Mouse (Mus musculus) T-cell, adult 66 days (primary cell): ENCODE measurements around the gene Golga2. TPM values are rescaled to one million over a fixed set of nuclear protein-coding genes. Genes with fewer than 3 reads are reported as not detected.

ENCODE experiments used
- total RNA-seq, 2 experiments: library from RNA; stranded (reverse); gene quantifications; 3 replicates in 1 of 2; 4 replicates in 1 of 2; pipeline ENCODE4 v1.2.4; 2023

The Golga2 gene
- total RNA-seq, result 10 to 100 TPM; 50.2 to 63.1 TPM

DNA sequence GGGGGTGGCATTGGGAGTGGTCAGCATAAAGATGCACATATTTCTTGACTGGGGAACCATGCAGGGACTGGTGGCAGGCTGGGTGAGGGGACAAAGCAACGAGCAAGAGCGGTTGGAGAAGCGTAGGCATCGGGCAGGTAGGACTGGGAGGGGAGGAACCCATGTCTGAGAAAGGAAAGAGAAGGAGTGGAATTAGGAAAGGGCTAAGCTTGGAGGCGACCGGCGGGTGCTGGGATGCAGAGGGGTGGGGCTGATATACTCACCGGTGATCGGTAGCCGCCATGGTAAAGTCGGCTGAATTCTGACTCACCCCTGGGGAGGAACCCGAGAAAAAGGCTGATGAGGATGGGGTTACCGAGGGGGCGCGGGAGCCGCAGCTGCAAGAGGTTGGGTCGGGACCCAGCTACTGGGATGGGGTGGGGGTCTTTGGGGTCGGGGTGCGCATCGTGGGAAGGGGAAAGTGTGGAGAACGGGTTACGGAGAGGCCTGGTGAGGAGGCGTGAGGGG, at the start of gene Golga2:
Golga2 (plus strand) TSS at position 51 of the 507 bp plus-strand sequence.

DNA sequence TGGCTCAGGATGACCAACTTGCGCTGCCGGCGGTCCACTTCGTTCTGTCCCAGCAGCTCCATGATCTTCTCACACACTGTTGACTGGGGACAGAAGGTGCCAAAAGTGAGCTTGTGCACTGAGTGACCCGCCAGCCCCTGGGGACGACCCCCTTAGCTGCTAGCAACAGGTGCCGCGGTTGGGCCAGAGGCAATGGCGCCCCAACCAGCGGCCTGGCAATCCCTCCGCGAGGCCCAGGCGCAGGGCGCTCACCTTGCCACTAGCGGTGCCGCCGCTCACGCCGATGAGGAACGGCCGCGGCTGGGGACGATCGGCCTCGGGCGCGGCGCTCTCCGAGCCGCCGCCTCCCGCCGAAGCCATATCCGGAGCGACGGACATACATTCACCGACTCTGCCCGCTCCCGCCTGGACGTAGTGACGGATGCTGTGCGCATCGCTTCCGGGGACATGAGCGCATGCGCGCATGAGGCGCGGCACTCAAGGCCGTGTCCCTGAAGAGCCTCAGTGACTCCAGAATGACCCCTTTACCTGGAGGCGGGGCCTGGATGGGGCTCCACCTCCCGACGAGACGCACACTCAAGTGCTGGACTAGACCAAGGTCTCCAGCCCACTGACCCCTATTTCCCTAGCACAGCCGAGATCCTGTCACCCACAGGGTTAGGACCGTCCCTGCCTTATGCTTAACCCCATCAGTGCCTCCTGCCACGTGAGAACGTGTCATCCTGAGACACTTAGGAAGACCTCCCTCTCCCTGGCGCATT, 27.3 kb upstream of the Golga2 start, which contains the start of gene Uck1:
Uck1 (minus strand) TSS at position 503 of the 761 bp plus-strand sequence.

DNA sequence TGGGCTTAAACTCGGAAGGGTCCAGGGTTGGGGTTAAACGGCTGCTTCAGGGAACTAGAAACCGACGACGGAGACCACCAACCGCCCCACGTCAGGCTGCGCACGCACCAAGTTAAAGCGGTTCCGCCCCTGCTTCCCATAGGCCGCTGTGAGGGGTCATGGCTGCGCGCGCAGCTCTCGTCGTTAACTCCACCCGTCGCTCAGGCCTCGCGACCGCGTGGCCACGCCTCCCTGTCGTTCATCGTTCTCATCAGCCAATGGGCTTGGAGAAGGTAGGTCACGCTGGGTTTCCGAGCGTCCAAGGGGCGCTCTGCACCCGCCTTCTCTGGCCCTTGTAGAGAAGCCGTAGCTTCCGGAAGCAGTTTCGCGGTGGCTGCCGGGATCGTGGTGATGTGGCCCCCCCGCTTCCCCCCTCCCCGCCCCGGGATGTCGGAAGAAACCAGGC, 761 bp downstream of the Golga2 start, which contains the start of gene Swi5:
Swi5 (minus strand) TSS at position 153 of the 445 bp plus-strand sequence.

DNA sequence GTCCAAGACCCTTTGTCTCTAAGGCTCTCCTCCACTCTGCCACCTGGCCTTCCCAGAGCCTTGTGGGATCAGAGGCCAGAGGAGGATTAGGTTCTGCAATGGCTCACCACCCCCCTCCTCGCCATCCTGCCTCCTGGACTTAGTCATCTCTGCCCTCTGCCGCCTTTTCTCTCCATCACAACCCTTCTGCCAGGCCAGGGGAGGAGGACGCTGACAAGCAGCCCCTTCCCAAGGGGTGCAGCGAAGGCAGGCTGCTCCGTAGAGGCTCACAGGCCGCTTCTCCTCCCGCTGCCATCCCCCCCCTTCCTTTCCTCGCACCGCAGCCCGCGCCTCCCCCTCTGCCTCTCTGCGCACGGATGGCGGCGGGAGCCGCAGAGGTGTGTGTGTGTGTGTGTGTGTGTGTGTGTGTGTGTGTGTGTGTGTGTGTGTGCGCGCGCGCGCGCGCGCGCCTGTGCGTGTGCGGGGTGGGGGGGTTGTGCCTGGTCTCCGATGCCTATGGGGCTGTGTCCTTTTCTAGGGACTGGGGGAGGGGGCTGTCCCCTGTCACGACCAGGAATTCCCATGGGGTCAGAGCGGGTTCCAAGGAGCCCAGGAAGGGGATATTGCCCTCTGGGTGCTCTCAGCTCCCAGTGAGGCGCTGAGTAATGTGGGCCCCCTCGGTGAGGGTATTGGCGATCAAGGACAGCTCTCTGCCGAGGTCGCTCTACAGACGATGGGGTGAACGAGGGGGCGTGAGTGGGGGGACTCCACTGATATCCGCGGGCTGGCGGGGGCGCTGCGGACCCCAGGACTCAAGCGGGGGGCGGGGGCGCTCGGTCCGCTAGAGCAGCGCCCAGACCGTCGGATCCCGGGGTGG, 65.2 kb downstream of the Golga2 start, which contains the start of gene Ciz1:
Ciz1 (plus strand) TSS at position 177 of the 856 bp plus-strand sequence.

DNA sequence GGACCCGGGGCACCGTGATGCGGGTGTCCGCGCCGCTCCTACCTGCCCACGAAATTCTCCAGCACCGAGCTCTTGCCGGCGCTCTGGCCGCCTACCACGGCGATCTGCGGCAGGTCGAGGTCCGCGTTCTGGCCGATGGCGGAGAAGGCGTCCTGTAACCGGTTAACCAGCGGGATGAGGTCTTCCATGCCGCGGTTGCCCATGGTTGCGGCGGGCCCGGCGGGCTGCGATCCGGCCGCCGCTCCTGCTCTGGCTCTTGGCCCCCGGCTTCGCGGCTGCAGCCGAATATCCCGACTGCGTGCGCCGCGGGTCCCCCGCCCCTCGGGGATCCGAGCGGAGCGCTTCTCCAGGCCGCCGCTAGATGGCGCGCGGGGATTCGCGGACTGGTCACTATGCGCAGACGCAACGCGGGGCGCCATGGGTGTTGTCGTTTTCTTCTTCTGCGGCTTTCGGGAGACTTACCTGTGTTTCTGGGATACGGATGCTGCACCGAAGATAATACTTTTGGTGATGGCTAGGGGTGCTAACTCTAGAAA, 65.9 kb downstream of the Golga2 start, which contains the start of gene Dnm1:
Dnm1 (minus strand) TSS at position 332 of the 536 bp plus-strand sequence.

Other genes with a start within 250 kb of the Golga2 start
- gene Fam78a, start 202.5 kb upstream of the Golga2 start, total RNA-seq, result 100 to 1,000 TPM; 205 to 236 TPM
- not detected for gene Plpp7, start 191.9 kb upstream of the Golga2 start, total RNA-seq
- 100 to 1,000 TPM; 164 to 165 TPM for gene Prrc2b, start 136.3 kb upstream of the Golga2 start, total RNA-seq
- 10 to 100 TPM; 22.4 to 36.3 TPM for gene Pomt1, start 50.8 kb upstream of the Golga2 start, total RNA-seq
- 100 to 1,000 TPM; 116 to 123 TPM for gene Uck1, start 27.2 kb upstream of the Golga2 start, total RNA-seq
- gene Swi5, start 691 bp downstream of the Golga2 start, total RNA-seq, result 10 to 100 TPM; 79.4 to 92.1 TPM
- gene Ciz1, start 64.9 kb downstream of the Golga2 start, total RNA-seq, result 100 to 1,000 TPM; 116 to 117 TPM
- gene Dnm1, start 66.0 kb downstream of the Golga2 start, total RNA-seq, result not detected
- gene 1110008P14Rik, start 94.6 kb downstream of the Golga2 start, total RNA-seq, result 10 to 100 TPM; 21.5 to 25.8 TPM
- gene Lcn2, start 100.9 kb downstream of the Golga2 start, total RNA-seq, result 1 to 10 TPM; 1.9 to 2.4 TPM
- 1 to 10 TPM; 5.8 to 7.8 TPM for gene Ptges2, start 108.5 kb downstream of the Golga2 start, total RNA-seq
- gene Naif1, start 163.1 kb downstream of the Golga2 start, total RNA-seq, result 1 to 10 TPM; 5.1 to 5.2 TPM
- 10 to 100 TPM; 46.4 to 58.3 TPM for gene Slc25a25, start 164.1 kb downstream of the Golga2 start, total RNA-seq
- gene Fam102a, start 247.9 kb downstream of the Golga2 start, total RNA-seq, result 100 to 1,000 TPM; 173 to 175 TPM